Mouse (Mus musculus): Measurements from ENCODE around the gene Proca1. TPM values are rescaled to one million over a fixed set of nuclear protein-coding genes. Genes with fewer than 3 reads are reported as not detected.

The Proca1 gene
- polyA plus RNA-seq, 1 experiment from 2014 or later = 2.9 TPM

DNA sequence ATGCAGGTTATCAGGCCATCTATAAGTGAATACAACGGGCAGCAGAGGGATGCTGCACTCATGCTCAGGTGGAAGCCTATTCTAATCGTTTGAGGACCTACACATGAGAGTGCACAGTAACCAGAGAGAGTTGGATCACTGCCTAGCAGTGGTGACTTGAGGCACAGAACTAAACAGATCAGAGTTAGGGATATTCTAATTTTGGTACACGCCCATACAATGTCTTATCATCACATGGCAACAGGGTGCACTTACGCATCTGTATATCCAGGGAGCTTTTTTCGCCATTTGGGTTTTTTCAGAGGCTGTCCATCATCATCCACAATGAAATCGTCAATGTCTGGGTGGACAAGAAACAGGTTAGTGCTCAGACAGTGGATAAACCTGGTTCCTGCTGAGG is 38.3 kb downstream of the Proca1 start:
- WGBS = 96% methylated on average over 6 of the region's 6 CpGs
- DNase-seq (ENCODE audit: low spot score) = no peak
- H3K4me3 ChIP-seq (replicated peaks; ENCODE audit: low read length) = no peak overlapping the region

DNA sequence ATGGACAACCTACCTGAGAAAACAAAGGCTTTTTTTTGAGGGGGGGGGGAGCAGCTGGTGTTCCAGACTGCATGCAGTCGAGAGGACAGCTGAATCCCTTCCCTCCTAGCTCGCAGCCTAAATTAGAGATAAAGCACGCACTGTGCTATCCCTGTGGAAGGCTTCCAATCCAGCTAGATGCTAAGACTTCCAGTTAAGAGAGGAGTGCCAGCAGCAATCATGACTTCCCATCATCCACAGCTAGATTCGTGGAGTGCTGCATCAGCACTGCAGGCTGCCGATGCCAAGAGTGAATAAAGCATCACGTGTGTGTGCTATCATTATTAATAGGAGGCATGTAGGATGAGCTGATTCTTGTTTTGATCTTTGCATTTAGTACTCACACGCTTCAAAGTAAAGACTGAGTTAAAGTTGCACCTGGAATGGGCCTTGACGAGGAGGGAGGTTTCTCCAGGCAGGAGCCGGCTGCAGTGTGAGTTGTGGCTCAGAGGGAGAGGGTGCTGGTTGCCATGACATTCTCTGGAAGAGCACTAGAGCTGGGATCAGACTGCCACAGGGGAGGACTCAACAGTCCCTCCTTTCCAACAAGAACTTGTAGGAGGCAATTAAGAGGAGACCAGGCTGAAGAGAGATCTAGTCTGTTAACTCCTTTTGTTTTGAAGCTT is 47.1 kb downstream of the Proca1 start:
- H3K4me1 ChIP-seq (replicated peaks; ENCODE audit: control insufficient read depth, insufficient read depth, low read length) = peaks cover 10% of the 10 kb centered on the region
- DNase-seq (ENCODE audit: low spot score) (no peak), ATAC-seq (ENCODE audit: low FRiP score) (no peak)
- WGBS = 84% methylated on average over 9 of the region's 9 CpGs
- no peaks in the 10 kb centered on the region for H3K27me3 ChIP-seq (ENCODE audit: control insufficient read depth, insufficient read depth, low read length)
- H3K9ac ChIP-seq = no peak overlapping the region
- H3K4me2 ChIP-seq (replicated peaks) = no peak overlapping the region
- H3K9me3 ChIP-seq (ENCODE audit: control insufficient read depth, low read length) = no peaks in the 10 kb centered on the region
- no peak overlapping the region for H3K4me3 ChIP-seq (replicated peaks; ENCODE audit: low read length)
- H3K36me3 ChIP-seq (replicated peaks; ENCODE audit: control insufficient read depth, insufficient read depth) = peaks cover 22% of the 10 kb centered on the region
- no peak overlapping the region for H3K27ac ChIP-seq

More for the DNA sequence above, 38.3 kb downstream of the Proca1 start:
- ATAC-seq (ENCODE audit: low FRiP score) = no peak
- Histone ChIP-seq H3K4me2 (replicated peaks) (no peak overlapping the region), H3K9me3 (ENCODE audit: control insufficient read depth, low read length) (no peaks in the 10 kb centered on the region), H3K27me3 (ENCODE audit: control insufficient read depth, insufficient read depth, low read length) (no peaks in the 10 kb centered on the region), H3K4me1 (replicated peaks; ENCODE audit: control insufficient read depth, insufficient read depth, low read length) (no peaks in the 10 kb centered on the region), H3K36me3 (replicated peaks; ENCODE audit: control insufficient read depth, insufficient read depth) (peaks cover 93% of the 10 kb centered on the region), H3K9ac (no peak overlapping the region), H3K27ac (no peak overlapping the region)

DNA sequence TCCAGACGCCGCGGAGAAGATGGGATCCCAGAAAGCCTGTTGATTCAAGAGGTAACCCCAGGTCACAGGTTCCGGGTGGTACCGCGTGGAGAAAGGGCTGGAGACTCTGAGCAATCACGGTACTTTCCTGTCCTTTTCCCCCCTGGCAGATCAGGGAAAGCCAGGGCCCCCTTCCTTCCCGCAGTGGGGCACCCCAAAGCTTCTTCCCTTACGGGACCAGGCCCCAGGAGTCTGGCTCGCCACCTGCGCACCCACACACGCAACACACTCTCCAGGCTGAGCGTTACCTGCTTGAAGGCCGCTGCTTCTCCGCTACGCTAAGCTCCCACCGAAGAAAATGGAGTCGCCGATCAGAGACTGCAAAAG is 52.1 kb downstream of the Proca1 start:
- Histone ChIP-seq H3K4me1 (replicated peaks; ENCODE audit: control insufficient read depth, insufficient read depth, low read length) (peaks cover 31% of the 10 kb centered on the region), H3K36me3 (replicated peaks; ENCODE audit: control insufficient read depth, insufficient read depth) (peaks cover 11% of the 10 kb centered on the region; the same call in 1 of the 2 replicates), H3K9me3 (ENCODE audit: control insufficient read depth, low read length) (no peaks in the 10 kb centered on the region), H3K9ac (peak overlapping the region; percentile 92), H3K27ac (peak overlapping the region; percentile 92), H3K4me2 (replicated peaks) (peak overlapping the region; percentile 91), H3K4me3 (replicated peaks; ENCODE audit: low read length) (peak overlapping the region; percentile 86), H3K27me3 (ENCODE audit: control insufficient read depth, insufficient read depth, low read length) (no peaks in the 10 kb centered on the region)
- ATAC-seq (ENCODE audit: low FRiP score) (peak; percentile 31), DNase-seq (ENCODE audit: low spot score) (no peak)
- WGBS = under 1% methylated on average over 19 of the region's 19 CpGs

DNA sequence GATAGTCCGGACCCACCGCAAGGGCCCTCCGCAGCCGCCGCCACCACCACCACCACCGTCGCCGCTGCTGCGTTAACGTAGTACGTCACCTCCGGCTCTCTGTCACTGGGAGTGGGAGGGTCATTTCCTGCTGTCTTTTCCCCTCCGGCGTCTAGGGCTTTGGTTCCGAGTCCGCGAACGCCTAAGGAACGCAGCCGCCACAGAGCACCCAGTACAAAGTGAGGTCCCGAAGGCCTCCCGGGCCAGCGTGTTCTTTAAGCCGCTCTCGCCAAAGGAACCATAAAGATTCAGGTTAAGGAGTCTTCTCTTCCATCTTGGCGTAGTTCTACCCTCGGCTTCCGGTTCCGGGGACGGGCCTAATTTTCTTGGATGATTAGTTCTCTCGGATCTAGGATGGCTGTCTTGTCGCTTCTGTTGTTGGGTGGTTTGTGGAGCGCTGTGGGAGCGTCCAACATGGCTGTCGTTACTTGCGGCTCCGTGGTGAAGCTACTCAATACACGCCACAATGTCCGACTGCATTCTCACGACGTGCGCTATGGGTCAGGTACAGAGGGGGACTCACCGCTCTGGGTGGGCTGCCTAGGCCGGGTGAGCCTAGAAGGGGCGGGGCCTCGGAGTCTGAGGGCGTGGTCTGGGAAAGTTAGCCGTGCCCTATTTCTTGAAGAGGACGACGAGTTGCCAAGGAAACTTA is 52.6 kb downstream of the Proca1 start, which contains the start of the genes Sdf2 and Supt6:
TSS of gene Sdf2 (plus strand) at position 120 of the 691 bp plus-strand sequence.
TSS of gene Supt6 (minus strand) at position 361 of the 691 bp plus-strand sequence.
- Histone ChIP-seq H3K4me1 (replicated peaks; ENCODE audit: control insufficient read depth, insufficient read depth, low read length) (peaks cover 31% of the 10 kb centered on the region), H3K4me2 (replicated peaks) (peak within 1 kb of the TSS; percentile 91), H3K9ac (peak within 1 kb of the TSS; percentile 92)

DNA sequence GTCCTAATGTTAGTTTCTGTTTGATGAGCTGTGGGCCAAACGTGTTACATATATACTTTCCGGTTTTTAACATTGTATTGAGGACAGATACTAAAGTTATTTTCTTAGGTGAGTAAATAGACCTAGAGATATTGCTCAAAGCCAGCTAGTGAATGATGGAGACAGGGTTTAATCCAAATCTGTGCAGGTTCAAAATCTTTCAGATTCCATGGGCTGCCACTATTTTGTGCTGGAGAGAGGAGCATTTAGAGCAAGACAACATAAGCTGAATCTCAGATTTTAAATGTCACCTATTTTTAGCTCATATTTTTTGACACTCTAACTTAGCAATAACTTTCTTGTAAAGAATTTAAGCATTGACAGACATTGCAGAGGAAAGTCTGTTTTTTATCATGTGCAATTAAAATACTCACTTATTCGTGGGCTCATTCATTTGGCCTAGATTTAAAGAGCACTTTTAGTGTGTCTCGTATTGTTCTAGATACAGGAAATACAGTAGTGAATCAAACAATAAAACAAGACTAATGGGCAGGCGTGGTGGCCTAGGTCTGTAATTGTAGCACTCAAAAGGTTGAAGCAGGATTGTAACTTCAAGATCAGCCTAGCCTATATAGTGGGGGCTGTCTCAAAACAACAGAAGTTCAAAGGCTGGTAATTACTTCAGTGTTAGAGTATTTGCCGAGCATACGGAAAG is 53.3 kb downstream of the Proca1 start:
- H3K9me3 ChIP-seq (ENCODE audit: control insufficient read depth, low read length) = no peaks in the 10 kb centered on the region
- peak overlapping the region; percentile 86 for H3K4me3 ChIP-seq (replicated peaks; ENCODE audit: low read length)
- peak overlapping the region; percentile 91 for H3K4me2 ChIP-seq (replicated peaks)
- peaks cover 31% of the 10 kb centered on the region for H3K4me1 ChIP-seq (replicated peaks; ENCODE audit: control insufficient read depth, insufficient read depth, low read length)
- ATAC-seq (ENCODE audit: low FRiP score) = no peak
- H3K27ac ChIP-seq = peak overlapping the region; percentile 92
- peak overlapping the region; percentile 92 for H3K9ac ChIP-seq
- 55% methylated on average over 7 of the region's 7 CpGs for WGBS
- no peak for DNase-seq (ENCODE audit: low spot score)
- H3K36me3 ChIP-seq (replicated peaks; ENCODE audit: control insufficient read depth, insufficient read depth) = peaks cover 13% of the 10 kb centered on the region
- no peaks in the 10 kb centered on the region for H3K27me3 ChIP-seq (ENCODE audit: control insufficient read depth, insufficient read depth, low read length)

More for the DNA sequence above, 52.6 kb downstream of the Proca1 start, which contains the start of the genes Sdf2 and Supt6:
- under 1% methylated on average over 50 of the region's 50 CpGs for WGBS
- no peaks in the 10 kb centered on the region for H3K27me3 ChIP-seq (ENCODE audit: control insufficient read depth, insufficient read depth, low read length)
- peaks cover 9% of the 10 kb centered on the region for H3K36me3 ChIP-seq (replicated peaks; ENCODE audit: control insufficient read depth, insufficient read depth)
- H3K9me3 ChIP-seq (ENCODE audit: control insufficient read depth, low read length) = no peaks in the 10 kb centered on the region
- ATAC-seq (ENCODE audit: low FRiP score) (peak; percentile 94), DNase-seq (ENCODE audit: low spot score) (peak; percentile 87)
- H3K27ac ChIP-seq = peak within 1 kb of the TSS; percentile 92
- H3K4me3 ChIP-seq (replicated peaks; ENCODE audit: low read length) = peak within 1 kb of the TSS; percentile 86

DNA sequence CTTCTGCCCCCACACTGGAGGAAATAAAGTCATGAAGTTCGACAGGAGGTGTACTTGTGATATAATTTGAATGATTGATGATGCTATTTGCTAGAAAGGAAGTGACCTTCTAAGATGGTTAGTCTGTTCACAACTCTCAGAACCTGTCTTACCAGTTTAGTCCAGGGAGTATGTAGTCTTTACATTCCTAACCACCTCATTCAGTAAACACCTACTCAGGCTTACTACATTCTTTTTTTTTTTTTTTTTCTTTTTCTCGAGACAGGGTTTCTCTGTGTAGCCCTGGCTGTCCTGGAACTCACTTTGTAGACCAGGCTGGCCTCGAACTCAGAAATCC is 53.8 kb downstream of the Proca1 start:
- H3K27ac ChIP-seq = no peak overlapping the region

DNA sequence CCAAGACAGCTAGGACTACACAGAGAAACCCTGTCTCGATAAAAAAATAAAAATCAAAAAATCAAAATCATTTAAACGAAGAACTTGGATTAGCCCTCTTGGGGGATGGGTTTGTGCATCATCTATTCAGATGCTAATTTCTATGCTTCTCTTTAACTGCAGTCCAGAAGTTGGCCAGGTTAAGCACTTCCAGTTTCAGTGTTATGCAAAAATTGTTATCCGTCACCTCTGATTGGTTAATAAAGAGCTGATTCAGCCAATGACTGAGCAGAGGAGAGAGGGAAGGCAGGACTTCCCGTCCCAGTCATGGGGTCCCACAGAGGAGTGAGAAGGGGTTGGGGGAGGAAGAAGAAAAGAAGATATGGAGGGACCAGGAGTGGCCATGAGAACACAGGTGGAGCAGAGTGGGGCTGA is 54.5 kb downstream of the Proca1 start:
- Histone ChIP-seq H3K9ac (no peak overlapping the region), H3K9me3 (ENCODE audit: control insufficient read depth, low read length) (no peaks in the 10 kb centered on the region), H3K4me1 (replicated peaks; ENCODE audit: control insufficient read depth, insufficient read depth, low read length) (peaks cover 31% of the 10 kb centered on the region), H3K27me3 (ENCODE audit: control insufficient read depth, insufficient read depth, low read length) (no peaks in the 10 kb centered on the region), H3K27ac (no peak overlapping the region), H3K4me2 (replicated peaks) (peak overlapping the region; percentile 17; the same call in 1 of the 2 replicates), H3K4me3 (replicated peaks; ENCODE audit: low read length) (no peak overlapping the region), H3K36me3 (replicated peaks; ENCODE audit: control insufficient read depth, insufficient read depth) (peaks cover 26% of the 10 kb centered on the region)
- 60% methylated on average over 4 of the region's 4 CpGs for WGBS
- ATAC-seq (ENCODE audit: low FRiP score) (no peak), DNase-seq (ENCODE audit: low spot score) (no peak)

More for the DNA sequence above, 53.8 kb downstream of the Proca1 start:
- H3K9ac ChIP-seq = no peak overlapping the region
- H3K36me3 ChIP-seq (replicated peaks; ENCODE audit: control insufficient read depth, insufficient read depth) = peaks cover 18% of the 10 kb centered on the region
- no peaks in the 10 kb centered on the region for H3K9me3 ChIP-seq (ENCODE audit: control insufficient read depth, low read length)
- ATAC-seq (ENCODE audit: low FRiP score) (no peak), DNase-seq (ENCODE audit: low spot score) (no peak)
- H3K4me2 ChIP-seq (replicated peaks) = peak overlapping the region; percentile 91
- no peaks in the 10 kb centered on the region for H3K27me3 ChIP-seq (ENCODE audit: control insufficient read depth, insufficient read depth, low read length)
- peaks cover 31% of the 10 kb centered on the region for H3K4me1 ChIP-seq (replicated peaks; ENCODE audit: control insufficient read depth, insufficient read depth, low read length)
- WGBS = 69% methylated on average over 2 of the region's 3 CpGs
- peak overlapping the region; percentile 86; the same call in 1 of the 2 replicates for H3K4me3 ChIP-seq (replicated peaks; ENCODE audit: low read length)
